Mouse (Mus musculus) forebrain, embryonic 11.5 days (tissue): ENCODE results near the gene Mtln. TPM values are rescaled to one million over a fixed set of nuclear protein-coding genes. Genes with fewer than 3 reads are reported as not detected.

Experiments
- ATAC-seq: fragments of 200-750 bp; cut with Nextera tagmentation; replicated peaks from 2 replicates; pipeline ENCODE4 v1.8.0; 2017; ENCODE audit warnings: moderate TSS enrichment; ENCODE audit not compliant: low FRiP score
- DNase-seq: peaks from one replicate; pipeline ENCODE4 v3.0.0-alpha.2; 2017; ENCODE audit warnings: low spot score
- H3K27ac ChIP-seq: fragments of 300-500 bp; sonication (generic); 2 replicates; pipeline ENCODE4 v1.5.1; 2014; ENCODE audit warnings: low read depth, low read length
- H3K27me3 ChIP-seq: fragments of 300-500 bp; sonication (generic); 2 replicates; pipeline ENCODE4 v1.6.1; 2014; ENCODE audit warnings: mild to moderate bottlenecking, low read length, mixed read lengths; ENCODE audit not compliant: control insufficient read depth, insufficient read depth
- H3K36me3 ChIP-seq: fragments of 300-500 bp; sonication (generic); 2 replicates; pipeline ENCODE4 v1.6.1; 2014; ENCODE audit warnings: mild to moderate bottlenecking, low read length, moderate library complexity, mixed read lengths; ENCODE audit not compliant: control insufficient read depth, insufficient read depth
- H3K4me1 ChIP-seq: fragments of 300-500 bp; sonication (generic); replicated peaks from 2 replicates; pipeline ENCODE4 v1.6.1; 2014; ENCODE audit warnings: low read length, mixed read lengths; ENCODE audit not compliant: control insufficient read depth, insufficient read depth
- H3K4me2 ChIP-seq: fragments of 300-500 bp; sonication (generic); 2 replicates; pipeline ENCODE4 v1.6.1; 2014; ENCODE audit warnings: low read depth, mild to moderate bottlenecking, low read length, moderate library complexity, mixed read lengths; ENCODE audit not compliant: severe bottlenecking
- H3K4me3 ChIP-seq: fragments of 300-500 bp; sonication (generic); 2 replicates; pipeline ENCODE4 v1.5.1; 2014; ENCODE audit warnings: low read depth, low read length
- H3K9ac ChIP-seq: fragments of 300-500 bp; sonication (generic); 2 replicates; pipeline ENCODE4 v1.6.1; 2014; ENCODE audit warnings: low read length
- H3K9me3 ChIP-seq: fragments of 300-500 bp; sonication (generic); 2 replicates; pipeline ENCODE4 v1.6.1; 2016; ENCODE audit warnings: low read length, mixed read lengths; ENCODE audit not compliant: control insufficient read depth
- WGBS: fragments of 180-500 bp; shearing (Covaris S2); extraction: QIAGEN DNeasy Blood & Tissue Kit; methylation state at CpG from one replicate; pipeline ENCODE4 v1.1.7; 2014; 5-methylcytosine and 5-hydroxymethylcytosine counted together
- polyA plus RNA-seq: library from polyadenylated mRNA; unstranded; fragments of >200 nt; fragmentation: Nextera tagmentation; extraction: Ambion mirVana; gene quantifications from 2 replicates; pipeline ENCODE4 v1.2.1, GENCODE M21; 2014

Mtln gene
- polyA plus RNA-seq, 1 experiment from 2014 or later, result 34.7 TPM

- H3K27me3 ChIP-seq, result no peaks in the 10 kb centered on the region
- H3K27ac ChIP-seq, result no peak overlapping the region
- ATAC-seq (no peak), DNase-seq (no peak)
- no peak overlapping the region for H3K9ac ChIP-seq
- H3K36me3 ChIP-seq, result no peaks in the 10 kb centered on the region; the same call in 1 of the 2 replicates
- no peak overlapping the region for H3K4me2 ChIP-seq
- WGBS, result 79% methylated on average over 10 of the region's 10 CpGs
- H3K9me3 ChIP-seq, result no peaks in the 10 kb centered on the region
- no peak overlapping the region for H3K4me3 ChIP-seq
- no peaks in the 10 kb centered on the region for H3K4me1 ChIP-seq
Measured at GRCm38 (mm10) chr2:127760429-127761000, 31.8 kb downstream of the Mtln start.

- H3K4me2 ChIP-seq, result no peak overlapping the region
- no peaks in the 10 kb centered on the region for H3K4me1 ChIP-seq
- H3K4me3 ChIP-seq, result no peak overlapping the region
- no peaks in the 10 kb centered on the region for H3K27me3 ChIP-seq
- DNase-seq (no peak), ATAC-seq (no peak)
- H3K27ac ChIP-seq, result no peak overlapping the region
- no peak overlapping the region for H3K9ac ChIP-seq
- WGBS, result 90% methylated on average over 6 of the region's 6 CpGs
- no peaks in the 10 kb centered on the region; the same call in 1 of the 2 replicates for H3K36me3 ChIP-seq
- H3K9me3 ChIP-seq, result no peaks in the 10 kb centered on the region
Measured at GRCm38 (mm10) chr2:127760014-127760413, 32.3 kb downstream of the Mtln start.

- WGBS, result 92% methylated on average over 5 of the region's 5 CpGs
- Histone ChIP-seq H3K36me3 (no peaks in the 10 kb centered on the region; the same call in 1 of the 2 replicates), H3K4me3 (no peak overlapping the region), H3K9me3 (no peaks in the 10 kb centered on the region), H3K27ac (no peak overlapping the region), H3K27me3 (no peaks in the 10 kb centered on the region), H3K4me1 (no peaks in the 10 kb centered on the region), H3K4me2 (no peak overlapping the region), H3K9ac (no peak overlapping the region)
- no peak for ATAC-seq
- DNase-seq, result no peak
Measured at GRCm38 (mm10) chr2:127759157-127759880, 33.0 kb downstream of the Mtln start.

GRCm38 (mm10) chr2:127757171-127757570, 35.1 kb downstream of the Mtln start:
- ATAC-seq (0 out of 2 replicates have a peak, but pooled peaks have one; percentile 46), DNase-seq (no peak)
- WGBS, result 51% methylated on average over 8 of the region's 8 CpGs
- no peaks in the 10 kb centered on the region for H3K36me3 ChIP-seq
- H3K4me3 ChIP-seq, result no peak overlapping the region
- no peaks in the 10 kb centered on the region for H3K9me3 ChIP-seq
- H3K27ac ChIP-seq, result no peak overlapping the region
- no peak overlapping the region for H3K4me2 ChIP-seq
- no peaks in the 10 kb centered on the region for H3K4me1 ChIP-seq
- H3K9ac ChIP-seq, result peak overlapping the region; percentile 8; the same call in 1 of the 2 replicates
- no peaks in the 10 kb centered on the region for H3K27me3 ChIP-seq

- ATAC-seq (no peak), DNase-seq (no peak)
- H3K4me1 ChIP-seq, result no peaks in the 10 kb centered on the region
- H3K27me3 ChIP-seq, result no peaks in the 10 kb centered on the region
- H3K36me3 ChIP-seq, result no peaks in the 10 kb centered on the region
- H3K4me2 ChIP-seq, result no peak overlapping the region
- no peak overlapping the region for H3K9ac ChIP-seq
- no peak overlapping the region for H3K4me3 ChIP-seq
- H3K27ac ChIP-seq, result no peak overlapping the region
- no peaks in the 10 kb centered on the region for H3K9me3 ChIP-seq
- 97% methylated on average over 4 of the region's 4 CpGs for WGBS
Measured at GRCm38 (mm10) chr2:127754113-127754512, 38.2 kb downstream of the Mtln start.

- Histone ChIP-seq H3K9ac (no peak overlapping the region), H3K27ac (no peak overlapping the region), H3K4me2 (no peak overlapping the region), H3K4me1 (no peaks in the 10 kb centered on the region), H3K9me3 (no peaks in the 10 kb centered on the region), H3K4me3 (no peak overlapping the region), H3K27me3 (no peaks in the 10 kb centered on the region), H3K36me3 (no peaks in the 10 kb centered on the region)
- ATAC-seq, result no peak
- DNase-seq, result no peak
- WGBS, result 87% methylated on average over 11 of the region's 11 CpGs
Measured at GRCm38 (mm10) chr2:127751849-127752610, 40.3 kb downstream of the Mtln start.

GRCm38 (mm10) chr2:127749376-127749775, 42.9 kb downstream of the Mtln start:
- Histone ChIP-seq H3K4me3 (no peak overlapping the region), H3K9ac (no peak overlapping the region), H3K9me3 (no peaks in the 10 kb centered on the region), H3K4me1 (no peaks in the 10 kb centered on the region), H3K27ac (no peak overlapping the region), H3K36me3 (no peaks in the 10 kb centered on the region), H3K27me3 (no peaks in the 10 kb centered on the region), H3K4me2 (no peak overlapping the region)
- no peak for DNase-seq
- ATAC-seq, result no peak
- 76% methylated on average over 1 of the region's 1 CpGs for WGBS

GRCm38 (mm10) chr2:127748316-127748715, 44.0 kb downstream of the Mtln start:
- DNase-seq (no peak), ATAC-seq (no peak)
- 65% methylated on average over 7 of the region's 7 CpGs for WGBS
- Histone ChIP-seq H3K4me3 (no peak overlapping the region), H3K27ac (no peak overlapping the region), H3K4me1 (no peaks in the 10 kb centered on the region), H3K4me2 (no peak overlapping the region), H3K9ac (no peak overlapping the region), H3K27me3 (no peaks in the 10 kb centered on the region), H3K36me3 (no peaks in the 10 kb centered on the region), H3K9me3 (no peaks in the 10 kb centered on the region)
